Mouse (Mus musculus): ENCODE results near the gene Prps1l3. TPM values are rescaled to one million over a fixed set of nuclear protein-coding genes. Genes with fewer than 3 reads are reported as not detected.

The Prps1l3 gene
- polyA plus RNA-seq, 1 experiment from 2014 or later, result 31.0 TPM

DNA sequence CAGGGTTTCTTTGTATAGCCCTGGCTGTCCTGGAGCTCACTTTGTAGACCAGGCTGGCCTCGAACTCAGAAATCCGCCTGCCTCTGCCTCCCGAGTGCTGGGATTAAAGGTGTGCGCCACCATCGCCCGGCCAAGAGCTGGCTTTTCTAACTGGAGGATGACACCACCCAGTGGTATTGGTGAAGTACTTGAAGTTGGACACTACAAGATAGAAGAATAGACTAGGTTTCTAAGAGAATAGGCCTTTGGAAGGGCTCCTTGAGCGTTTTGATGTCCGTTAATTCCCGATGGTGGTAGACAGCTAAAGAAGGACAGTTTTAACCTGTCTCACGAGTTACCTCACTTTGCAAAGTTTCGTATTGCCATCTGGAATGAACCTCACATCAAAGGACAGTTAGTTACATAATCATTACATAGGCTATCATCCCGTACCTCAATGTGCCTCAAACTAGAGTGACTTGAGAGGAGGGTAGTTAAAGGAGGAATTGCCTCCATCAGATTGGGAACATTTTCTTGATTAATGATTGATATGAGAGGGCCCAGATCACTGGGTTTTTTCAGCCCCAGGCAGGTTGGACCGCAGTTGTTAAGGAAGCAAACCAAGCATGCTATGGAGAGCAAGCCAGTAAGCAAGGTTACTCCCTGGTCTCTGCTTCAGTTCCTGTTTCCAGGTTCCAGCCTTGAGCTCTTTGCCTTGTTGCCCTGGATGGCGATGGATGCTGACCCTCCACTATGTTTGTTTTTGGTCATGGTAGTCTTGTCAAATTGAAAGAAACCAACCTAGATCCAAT lies 1.1 kb downstream of the Prps1l3 start:
- DNase-seq (ENCODE audit: low spot score) (no peak), ATAC-seq (ENCODE audit: low FRiP score) (no peak)
- Histone ChIP-seq H3K4me3 (replicated peaks; ENCODE audit: low read length) (peak overlapping the region; percentile 86), H3K4me2 (replicated peaks) (peak overlapping the region; percentile 69), H3K27ac (no peak overlapping the region), H3K4me1 (replicated peaks; ENCODE audit: control insufficient read depth, insufficient read depth, low read length) (peaks cover 10% of the 10 kb centered on the region), H3K27me3 (ENCODE audit: control insufficient read depth, insufficient read depth, low read length) (no peaks in the 10 kb centered on the region), H3K9me3 (ENCODE audit: control insufficient read depth, low read length) (no peaks in the 10 kb centered on the region), H3K36me3 (replicated peaks; ENCODE audit: control insufficient read depth, insufficient read depth) (no peaks in the 10 kb centered on the region), H3K9ac (peak overlapping the region; percentile 76)
- 75% methylated on average over 14 of the region's 14 CpGs for WGBS

DNA sequence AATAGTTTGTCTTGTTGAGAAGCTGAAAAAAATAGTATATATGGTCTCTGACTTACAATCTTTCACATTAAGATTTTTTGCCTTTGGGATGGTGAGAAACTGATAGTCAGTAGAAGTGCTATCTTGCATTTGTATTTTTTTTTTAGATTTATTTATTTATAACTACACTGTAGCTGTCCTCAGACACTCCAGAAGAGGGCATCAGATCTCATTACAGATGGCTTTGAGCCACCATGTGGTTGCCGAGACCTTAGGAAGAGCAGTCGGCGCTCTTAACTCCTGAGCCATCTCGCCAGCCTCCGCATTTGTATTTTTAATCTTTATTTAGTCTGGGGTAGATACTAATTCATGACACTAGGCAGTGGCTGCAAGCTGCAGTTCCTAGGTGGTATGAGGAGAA lies 3.2 kb downstream of the Prps1l3 start:
- 76% methylated on average over 5 of the region's 5 CpGs for WGBS
- H3K9ac ChIP-seq, result no peak overlapping the region
- no peak overlapping the region for H3K4me2 ChIP-seq (replicated peaks)
- ATAC-seq (ENCODE audit: low FRiP score) (no peak), DNase-seq (ENCODE audit: low spot score) (no peak)
- no peaks in the 10 kb centered on the region for H3K27me3 ChIP-seq (ENCODE audit: control insufficient read depth, insufficient read depth, low read length)
- H3K36me3 ChIP-seq (replicated peaks; ENCODE audit: control insufficient read depth, insufficient read depth), result peaks cover 3% of the 10 kb centered on the region; the same call in 1 of the 2 replicates
- H3K4me1 ChIP-seq (replicated peaks; ENCODE audit: control insufficient read depth, insufficient read depth, low read length), result peaks cover 10% of the 10 kb centered on the region
- H3K9me3 ChIP-seq (ENCODE audit: control insufficient read depth, low read length), result no peaks in the 10 kb centered on the region
- H3K4me3 ChIP-seq (replicated peaks; ENCODE audit: low read length), result no peak overlapping the region
- H3K27ac ChIP-seq, result no peak overlapping the region

DNA sequence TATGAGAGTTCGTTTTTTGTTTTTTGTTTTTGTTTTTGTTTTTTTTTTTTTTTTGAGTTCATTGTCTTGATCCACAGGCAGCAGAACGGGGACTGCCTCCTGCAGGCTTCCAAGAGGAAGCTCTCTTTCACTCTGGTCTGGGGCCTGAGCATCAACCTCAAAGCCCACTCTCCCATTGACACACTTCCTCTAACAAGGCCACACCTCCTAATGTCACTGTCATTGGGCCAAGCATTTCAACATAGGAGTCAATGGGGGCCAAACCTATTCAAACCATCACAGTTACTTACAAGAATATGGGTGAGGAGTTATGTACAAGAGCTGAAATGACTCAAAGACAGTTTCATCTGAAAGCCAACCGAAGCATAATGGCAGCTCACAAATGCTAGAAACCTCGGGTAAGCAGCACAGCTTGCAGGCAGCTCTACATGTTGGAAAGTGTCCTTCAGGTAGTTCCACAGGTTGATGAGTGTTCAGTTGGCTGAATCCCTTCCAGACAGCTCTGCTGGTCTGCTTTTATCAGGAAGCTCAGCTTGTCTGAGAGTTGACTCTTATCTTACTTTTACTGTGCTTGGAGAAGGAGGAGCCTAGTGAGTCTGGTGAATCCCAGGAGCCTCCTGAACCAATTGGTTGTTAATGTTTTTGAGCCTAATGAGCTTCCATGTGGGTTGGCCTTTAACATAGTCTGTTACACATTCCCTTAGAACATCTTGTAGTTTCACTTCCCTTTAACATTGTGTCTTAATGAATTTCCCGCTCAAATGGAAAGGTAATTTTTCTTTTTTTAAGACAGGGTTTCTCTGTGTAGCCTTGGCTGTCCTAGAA lies 13.7 kb downstream of the Prps1l3 start:
- Histone ChIP-seq H3K4me2 (replicated peaks) (no peak overlapping the region), H3K27ac (no peak overlapping the region), H3K4me1 (replicated peaks; ENCODE audit: control insufficient read depth, insufficient read depth, low read length) (no peaks in the 10 kb centered on the region), H3K4me3 (replicated peaks; ENCODE audit: low read length) (no peak overlapping the region), H3K9me3 (ENCODE audit: control insufficient read depth, low read length) (no peaks in the 10 kb centered on the region), H3K36me3 (replicated peaks; ENCODE audit: control insufficient read depth, insufficient read depth) (peaks cover 12% of the 10 kb centered on the region), H3K9ac (no peak overlapping the region), H3K27me3 (ENCODE audit: control insufficient read depth, insufficient read depth, low read length) (no peaks in the 10 kb centered on the region)
- ATAC-seq (ENCODE audit: low FRiP score), result no peak
- 85% methylated on average over 5 of the region's 5 CpGs for WGBS
- DNase-seq (ENCODE audit: low spot score), result no peak

- H3K4me2 ChIP-seq (replicated peaks), result no peak overlapping the region
- ATAC-seq (ENCODE audit: low FRiP score) (no peak), DNase-seq (ENCODE audit: low spot score) (no peak)
- H3K27me3 ChIP-seq (ENCODE audit: control insufficient read depth, insufficient read depth, low read length), result no peaks in the 10 kb centered on the region
- 74% methylated on average over 2 of the region's 2 CpGs for WGBS
- H3K9me3 ChIP-seq (ENCODE audit: control insufficient read depth, low read length), result no peaks in the 10 kb centered on the region
- H3K4me1 ChIP-seq (replicated peaks; ENCODE audit: control insufficient read depth, insufficient read depth, low read length), result no peaks in the 10 kb centered on the region
- no peak overlapping the region for H3K27ac ChIP-seq
- no peaks in the 10 kb centered on the region for H3K36me3 ChIP-seq (replicated peaks; ENCODE audit: control insufficient read depth, insufficient read depth)
- no peak overlapping the region for H3K9ac ChIP-seq
- H3K4me3 ChIP-seq (replicated peaks; ENCODE audit: low read length), result no peak overlapping the region
Observed at GRCm38 (mm10) chr12:57258572-57258971, 28.4 kb downstream of the Prps1l3 start.

DNA sequence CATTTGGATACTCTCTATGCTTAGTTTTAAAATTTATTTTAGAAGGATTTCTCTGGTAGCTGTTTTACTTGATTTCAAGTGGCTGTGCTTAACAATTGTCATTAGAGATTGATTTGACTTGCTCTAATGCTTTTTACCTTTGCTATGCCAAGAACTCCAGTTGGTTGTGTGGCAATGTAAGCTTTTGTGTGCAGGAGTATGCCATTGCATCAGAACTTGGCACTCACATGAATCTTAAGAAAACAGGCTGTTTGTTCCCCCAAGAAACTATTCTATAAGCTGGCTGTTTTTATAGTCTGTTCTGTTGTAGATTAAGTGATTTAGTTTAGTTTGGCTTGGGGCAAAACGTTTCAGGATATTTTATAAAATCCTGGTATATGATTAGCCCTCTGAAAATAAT lies 45.2 kb downstream of the Prps1l3 start:
- Histone ChIP-seq H3K9me3 (ENCODE audit: control insufficient read depth, low read length) (no peaks in the 10 kb centered on the region), H3K36me3 (replicated peaks; ENCODE audit: control insufficient read depth, insufficient read depth) (no peaks in the 10 kb centered on the region), H3K27me3 (ENCODE audit: control insufficient read depth, insufficient read depth, low read length) (no peaks in the 10 kb centered on the region), H3K9ac (no peak overlapping the region), H3K4me2 (replicated peaks) (no peak overlapping the region), H3K27ac (no peak overlapping the region), H3K4me3 (replicated peaks; ENCODE audit: low read length) (no peak overlapping the region), H3K4me1 (replicated peaks; ENCODE audit: control insufficient read depth, insufficient read depth, low read length) (no peaks in the 10 kb centered on the region)
- ATAC-seq (ENCODE audit: low FRiP score) (no peak), DNase-seq (ENCODE audit: low spot score) (no peak)
- 71% methylated on average over 1 of the region's 1 CpGs for WGBS

- no peak overlapping the region for H3K4me3 ChIP-seq (replicated peaks; ENCODE audit: low read length)
- no peak overlapping the region for H3K9ac ChIP-seq
- no peaks in the 10 kb centered on the region for H3K9me3 ChIP-seq (ENCODE audit: control insufficient read depth, low read length)
- no peaks in the 10 kb centered on the region for H3K4me1 ChIP-seq (replicated peaks; ENCODE audit: control insufficient read depth, insufficient read depth, low read length)
- no peaks in the 10 kb centered on the region; the same call in 1 of the 2 replicates for H3K27me3 ChIP-seq (ENCODE audit: control insufficient read depth, insufficient read depth, low read length)
- H3K27ac ChIP-seq, result no peak overlapping the region
- DNase-seq (ENCODE audit: low spot score) (peak; percentile 81), ATAC-seq (ENCODE audit: low FRiP score) (peak; percentile 77)
- WGBS, result 42% methylated on average over 3 of the region's 3 CpGs
- H3K4me2 ChIP-seq (replicated peaks), result no peak overlapping the region
- no peaks in the 10 kb centered on the region for H3K36me3 ChIP-seq (replicated peaks; ENCODE audit: control insufficient read depth, insufficient read depth)
Observed at GRCm38 (mm10) chr12:57281155-57282114, 51.2 kb downstream of the Prps1l3 start.

GRCm38 (mm10) chr12:57285303-57286059 lies 55.3 kb downstream of the Prps1l3 start:
- no peak overlapping the region for H3K4me3 ChIP-seq (replicated peaks; ENCODE audit: low read length)
- no peaks in the 10 kb centered on the region for H3K36me3 ChIP-seq (replicated peaks; ENCODE audit: control insufficient read depth, insufficient read depth)
- H3K9me3 ChIP-seq (ENCODE audit: control insufficient read depth, low read length), result no peaks in the 10 kb centered on the region
- no peak overlapping the region for H3K4me2 ChIP-seq (replicated peaks)
- no peaks in the 10 kb centered on the region for H3K4me1 ChIP-seq (replicated peaks; ENCODE audit: control insufficient read depth, insufficient read depth, low read length)
- no peak overlapping the region for H3K9ac ChIP-seq
- no peak overlapping the region for H3K27ac ChIP-seq
- DNase-seq (ENCODE audit: low spot score) (no peak), ATAC-seq (ENCODE audit: low FRiP score) (no peak)
- WGBS, result 89% methylated on average over 5 of the region's 5 CpGs
- no peaks in the 10 kb centered on the region; the same call in 1 of the 2 replicates for H3K27me3 ChIP-seq (ENCODE audit: control insufficient read depth, insufficient read depth, low read length)
